Mouse (Mus musculus): Measurements from ENCODE around the gene Pf4. TPM values are rescaled to one million over a fixed set of nuclear protein-coding genes. Genes with fewer than 3 reads are reported as not detected.
A peak's percentile ranks its signal among the peaks of the same experiment; 100 is the strongest.

The Pf4 gene
- polyA plus RNA-seq, 1 experiment from 2014 or later: 55.9 TPM

GRCm38 (mm10) chr5:90777621-90778020, 5.4 kb downstream of the Pf4 start:
- Histone ChIP-seq H3K9me3 (ENCODE audit: control insufficient read depth, low read length) (no peaks in the 10 kb centered on the region), H3K36me3 (ENCODE audit: control insufficient read depth, insufficient read depth, low read length) (no peaks in the 10 kb centered on the region), H3K27ac (ENCODE audit: low read depth) (no peak overlapping the region), H3K4me1 (replicated peaks; ENCODE audit: control insufficient read depth, insufficient read depth, low read length) (no peaks in the 10 kb centered on the region), H3K4me3 (ENCODE audit: low read depth, low read length) (no peak overlapping the region), H3K4me2 (ENCODE audit: low read length) (no peak overlapping the region), H3K9ac (ENCODE audit: low read length) (no peak overlapping the region), H3K27me3 (replicated peaks; ENCODE audit: control insufficient read depth, insufficient read depth, low read length) (no peaks in the 10 kb centered on the region)
- 84% methylated on average over 10 of the region's 10 CpGs for WGBS
- ATAC-seq (replicated peaks; ENCODE audit: low FRiP score, low TSS enrichment, low read depth) (no peak), DNase-seq (ENCODE audit: low spot score) (no peak)

- H3K36me3 ChIP-seq (ENCODE audit: control insufficient read depth, insufficient read depth, low read length): no peaks in the 10 kb centered on the region
- no peak overlapping the region for H3K4me2 ChIP-seq (ENCODE audit: low read length)
- ATAC-seq (replicated peaks; ENCODE audit: low FRiP score, low TSS enrichment, low read depth): no peak
- H3K4me1 ChIP-seq (replicated peaks; ENCODE audit: control insufficient read depth, insufficient read depth, low read length): no peaks in the 10 kb centered on the region
- no peaks in the 10 kb centered on the region for H3K27me3 ChIP-seq (replicated peaks; ENCODE audit: control insufficient read depth, insufficient read depth, low read length)
- H3K9me3 ChIP-seq (ENCODE audit: control insufficient read depth, low read length): no peaks in the 10 kb centered on the region
- no peak overlapping the region for H3K9ac ChIP-seq (ENCODE audit: low read length)
- no peak overlapping the region for H3K27ac ChIP-seq (ENCODE audit: low read depth)
- DNase-seq (ENCODE audit: low spot score): no peak
- H3K4me3 ChIP-seq (ENCODE audit: low read depth, low read length): no peak overlapping the region
- 76% methylated on average over 6 of the region's 6 CpGs for WGBS
Observed at GRCm38 (mm10) chr5:90778856-90779255, 6.6 kb downstream of the Pf4 start.

DNA sequence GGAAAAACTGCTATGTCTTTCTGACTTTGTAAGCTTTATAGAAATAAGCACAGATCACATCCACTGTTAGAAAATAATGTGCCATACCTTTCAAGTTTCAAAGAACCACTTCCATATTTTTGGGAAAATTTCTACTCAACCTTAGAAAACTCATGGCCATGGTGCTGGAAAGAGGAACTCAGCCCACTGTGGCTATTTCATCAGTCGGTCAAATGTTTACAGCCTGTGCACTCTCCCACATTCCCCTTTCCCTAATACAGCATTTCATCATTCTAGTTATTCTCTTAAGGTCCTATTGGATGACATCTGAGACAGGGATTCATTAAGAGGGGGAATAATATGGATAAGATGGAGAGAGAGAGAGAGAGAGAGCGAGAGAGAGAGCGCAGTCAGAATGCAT, 11.5 kb downstream of the Pf4 start:
- ATAC-seq (replicated peaks; ENCODE audit: low FRiP score, low TSS enrichment, low read depth): no peak
- no peak for DNase-seq (ENCODE audit: low spot score)
- H3K4me3 ChIP-seq (ENCODE audit: low read depth, low read length): no peak overlapping the region
- H3K36me3 ChIP-seq (ENCODE audit: control insufficient read depth, insufficient read depth, low read length): no peaks in the 10 kb centered on the region
- no peak overlapping the region for H3K27ac ChIP-seq (ENCODE audit: low read depth)
- no peaks in the 10 kb centered on the region for H3K9me3 ChIP-seq (ENCODE audit: control insufficient read depth, low read length)
- H3K4me1 ChIP-seq (replicated peaks; ENCODE audit: control insufficient read depth, insufficient read depth, low read length): no peaks in the 10 kb centered on the region
- 79% methylated on average over 3 of the region's 3 CpGs for WGBS
- H3K4me2 ChIP-seq (ENCODE audit: low read length): no peak overlapping the region
- no peak overlapping the region for H3K9ac ChIP-seq (ENCODE audit: low read length)
- H3K27me3 ChIP-seq (replicated peaks; ENCODE audit: control insufficient read depth, insufficient read depth, low read length): no peaks in the 10 kb centered on the region

DNA sequence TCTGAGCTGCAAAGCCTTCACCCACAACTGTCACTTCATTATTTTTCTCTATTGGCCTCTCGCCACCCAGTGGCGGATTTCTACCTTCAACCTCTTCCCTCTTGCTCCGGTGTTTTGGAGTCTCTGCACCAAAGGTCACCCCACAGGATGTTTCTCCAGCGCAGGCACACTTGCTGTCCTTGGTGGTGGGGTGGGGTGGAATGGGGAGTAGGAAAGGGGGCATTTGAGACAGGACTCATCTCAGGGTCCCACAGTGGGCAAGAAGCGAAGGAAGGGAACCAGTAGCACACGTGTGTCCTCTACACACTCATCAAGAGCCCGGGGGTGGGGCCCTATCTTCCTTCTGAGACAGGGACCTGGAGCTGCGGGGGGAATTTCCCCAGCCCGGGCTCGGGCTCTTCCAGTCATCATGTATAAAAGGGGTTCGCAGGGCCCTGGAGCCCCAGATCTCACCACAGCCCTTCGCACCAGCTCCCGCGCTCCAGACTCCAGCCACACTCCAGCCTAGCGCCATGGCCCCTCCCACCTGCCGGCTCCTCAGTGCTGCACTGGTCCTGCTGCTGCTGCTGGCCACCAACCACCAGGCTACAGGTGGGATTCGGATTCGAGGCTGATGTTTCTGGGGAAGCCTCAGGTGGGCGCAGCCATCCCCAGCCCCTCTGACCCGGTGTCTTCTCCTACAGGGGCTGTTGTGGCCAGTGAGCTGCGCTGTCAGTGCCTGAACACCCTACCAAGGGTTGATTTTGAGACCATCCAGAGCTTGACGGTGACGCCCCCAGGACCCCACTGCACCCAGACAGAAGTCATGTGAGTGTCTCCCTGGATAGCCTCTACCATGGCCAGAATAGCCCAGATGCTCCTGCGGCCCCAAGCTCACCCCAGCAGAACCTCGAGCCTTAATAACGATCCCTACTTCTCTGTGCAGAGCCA, 13.7 kb downstream of the Pf4 start, which contains the start of gene Cxcl3:
Cxcl3 (plus strand) TSS at position 445 of the 930 bp plus-strand sequence.
- Histone ChIP-seq H3K4me2 (ENCODE audit: low read length) (peak within 1 kb of the TSS; percentile 58), H3K4me1 (replicated peaks; ENCODE audit: control insufficient read depth, insufficient read depth, low read length) (no peaks in the 10 kb centered on the region), H3K9ac (ENCODE audit: low read length) (no peak within 1 kb of the TSS), H3K27ac (ENCODE audit: low read depth) (no peak within 1 kb of the TSS), H3K9me3 (ENCODE audit: control insufficient read depth, low read length) (no peaks in the 10 kb centered on the region), H3K27me3 (replicated peaks; ENCODE audit: control insufficient read depth, insufficient read depth, low read length) (no peaks in the 10 kb centered on the region), H3K36me3 (ENCODE audit: control insufficient read depth, insufficient read depth, low read length) (no peaks in the 10 kb centered on the region), H3K4me3 (ENCODE audit: low read depth, low read length) (peak within 1 kb of the TSS; percentile 21)
- peak; percentile 88 for ATAC-seq (replicated peaks; ENCODE audit: low FRiP score, low TSS enrichment, low read depth)
- 20% methylated on average over 24 of the region's 26 CpGs for WGBS
- peak; percentile 70 for DNase-seq (ENCODE audit: low spot score)

DNA sequence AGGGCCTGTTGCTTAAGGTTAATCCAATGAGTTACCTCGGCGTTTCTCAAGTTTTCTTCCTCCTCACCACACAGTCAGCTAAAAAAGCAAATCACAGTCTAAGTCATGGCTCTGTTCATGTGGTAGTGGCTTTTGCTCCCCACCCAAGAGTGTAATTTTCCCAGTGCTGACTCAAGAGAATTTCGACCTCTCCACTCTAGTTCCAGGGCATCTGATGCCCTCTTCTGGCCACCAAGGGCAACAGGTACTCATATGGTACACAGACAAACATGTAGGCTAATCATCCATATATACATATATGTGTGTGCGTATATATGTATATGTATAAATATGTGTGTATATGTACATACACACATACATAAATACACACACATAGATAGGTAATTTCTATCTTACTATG, 15.9 kb downstream of the Pf4 start:
- Histone ChIP-seq H3K9ac (ENCODE audit: low read length) (no peak overlapping the region), H3K4me3 (ENCODE audit: low read depth, low read length) (no peak overlapping the region), H3K27me3 (replicated peaks; ENCODE audit: control insufficient read depth, insufficient read depth, low read length) (no peaks in the 10 kb centered on the region), H3K4me2 (ENCODE audit: low read length) (no peak overlapping the region), H3K4me1 (replicated peaks; ENCODE audit: control insufficient read depth, insufficient read depth, low read length) (no peaks in the 10 kb centered on the region), H3K36me3 (ENCODE audit: control insufficient read depth, insufficient read depth, low read length) (no peaks in the 10 kb centered on the region), H3K9me3 (ENCODE audit: control insufficient read depth, low read length) (no peaks in the 10 kb centered on the region), H3K27ac (ENCODE audit: low read depth) (no peak overlapping the region)
- no peak for DNase-seq (ENCODE audit: low spot score)
- no peak for ATAC-seq (replicated peaks; ENCODE audit: low FRiP score, low TSS enrichment, low read depth)
- 82% methylated on average over 4 of the region's 4 CpGs for WGBS

DNA sequence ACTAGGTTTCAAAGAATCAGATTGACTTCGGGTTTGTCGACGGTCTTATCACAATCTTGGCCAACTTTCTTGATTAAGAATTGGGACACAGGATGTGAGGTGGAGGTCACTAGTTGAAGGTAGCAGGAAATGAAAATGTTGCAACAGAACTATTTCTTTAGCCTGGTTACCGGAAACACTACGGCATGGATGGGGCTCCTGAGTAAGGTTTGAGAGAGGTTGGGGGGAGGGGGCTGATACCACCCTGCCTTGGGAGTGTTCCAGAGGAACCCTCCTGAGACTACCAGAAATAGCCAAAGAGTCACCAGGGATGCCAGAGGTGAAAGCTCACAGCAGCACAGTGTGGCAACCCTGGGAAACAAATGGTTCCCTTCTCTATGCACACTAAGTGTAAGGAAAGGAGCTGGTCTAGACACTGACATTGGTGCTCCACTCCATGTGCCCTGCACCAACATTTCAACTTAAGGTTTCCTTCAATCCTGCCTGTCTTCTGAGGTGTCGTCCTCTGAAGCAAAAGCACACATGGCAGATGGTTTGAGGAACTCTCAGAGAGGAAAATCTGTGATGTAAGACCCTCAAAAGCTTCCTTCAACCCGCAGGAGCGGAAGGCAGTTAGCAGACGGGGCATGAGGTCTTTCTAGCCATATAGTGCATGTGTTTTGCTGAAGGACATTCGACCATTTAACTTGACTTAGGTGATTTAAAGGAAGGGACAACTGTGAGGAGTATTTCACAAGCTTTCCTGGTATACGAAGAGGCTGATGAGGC, 17.3 kb downstream of the Pf4 start:
- no peak for ATAC-seq (replicated peaks; ENCODE audit: low FRiP score, low TSS enrichment, low read depth)
- H3K9me3 ChIP-seq (ENCODE audit: control insufficient read depth, low read length): no peaks in the 10 kb centered on the region
- H3K4me3 ChIP-seq (ENCODE audit: low read depth, low read length): no peak overlapping the region
- no peak overlapping the region for H3K9ac ChIP-seq (ENCODE audit: low read length)
- DNase-seq (ENCODE audit: low spot score): no peak
- H3K36me3 ChIP-seq (ENCODE audit: control insufficient read depth, insufficient read depth, low read length): no peaks in the 10 kb centered on the region
- H3K4me1 ChIP-seq (replicated peaks; ENCODE audit: control insufficient read depth, insufficient read depth, low read length): no peaks in the 10 kb centered on the region
- no peaks in the 10 kb centered on the region for H3K27me3 ChIP-seq (replicated peaks; ENCODE audit: control insufficient read depth, insufficient read depth, low read length)
- WGBS: 69% methylated on average over 11 of the region's 11 CpGs
- no peak overlapping the region for H3K4me2 ChIP-seq (ENCODE audit: low read length)
- H3K27ac ChIP-seq (ENCODE audit: low read depth): no peak overlapping the region

DNA sequence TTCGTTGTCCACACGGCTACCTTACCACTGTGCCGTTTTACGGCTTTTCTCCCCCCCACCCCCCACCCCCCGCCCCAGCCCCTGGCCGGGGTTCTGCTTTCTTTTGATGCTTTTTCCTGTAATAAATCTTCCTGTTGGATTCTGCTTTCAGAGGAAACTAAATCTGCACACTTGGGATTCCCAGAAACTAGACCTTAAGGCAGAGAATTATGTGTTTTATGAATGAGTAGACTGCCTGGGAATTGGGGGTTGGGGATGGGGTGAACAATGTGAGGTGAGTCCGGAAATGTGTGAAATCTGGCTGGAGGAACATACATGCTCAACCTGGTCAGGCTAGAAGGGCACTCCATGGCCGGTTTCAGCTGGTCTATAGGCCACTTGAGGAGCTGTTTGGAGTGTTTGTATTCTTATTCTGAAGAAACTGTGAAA, 17.9 kb downstream of the Pf4 start:
- 36% methylated on average over 8 of the region's 8 CpGs for WGBS
- Histone ChIP-seq H3K27me3 (replicated peaks; ENCODE audit: control insufficient read depth, insufficient read depth, low read length) (no peaks in the 10 kb centered on the region), H3K4me3 (ENCODE audit: low read depth, low read length) (no peak overlapping the region), H3K4me1 (replicated peaks; ENCODE audit: control insufficient read depth, insufficient read depth, low read length) (no peaks in the 10 kb centered on the region), H3K36me3 (ENCODE audit: control insufficient read depth, insufficient read depth, low read length) (no peaks in the 10 kb centered on the region), H3K4me2 (ENCODE audit: low read length) (no peak overlapping the region), H3K9ac (ENCODE audit: low read length) (no peak overlapping the region), H3K27ac (ENCODE audit: low read depth) (no peak overlapping the region), H3K9me3 (ENCODE audit: control insufficient read depth, low read length) (no peaks in the 10 kb centered on the region)
- ATAC-seq (replicated peaks; ENCODE audit: low FRiP score, low TSS enrichment, low read depth) (no peak), DNase-seq (ENCODE audit: low spot score) (no peak)

DNA sequence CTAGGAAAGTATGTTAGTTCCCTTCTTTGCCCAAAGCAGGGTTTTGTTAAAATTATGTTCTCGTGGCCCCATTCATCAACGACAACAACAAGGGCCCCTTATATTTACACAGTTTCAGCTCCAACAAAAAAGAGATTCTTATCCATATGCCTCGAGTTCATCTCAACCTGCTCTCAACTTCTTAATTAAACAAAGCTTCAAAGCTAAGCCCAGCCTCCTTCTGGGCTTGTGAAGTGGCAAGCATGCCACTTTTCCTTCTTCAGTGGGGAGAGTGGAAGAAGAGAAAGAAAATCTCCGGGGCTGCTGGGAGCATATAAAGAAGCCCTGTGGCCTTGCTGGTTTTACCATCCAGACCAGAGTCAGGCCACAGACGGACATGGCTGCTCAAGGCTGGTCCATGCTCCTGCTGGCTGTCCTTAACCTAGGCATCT, 22.0 kb downstream of the Pf4 start, which contains the start of gene Cxcl15:
Cxcl15 (plus strand) TSS at position 340 of the 431 bp plus-strand sequence.
- Histone ChIP-seq H3K27me3 (replicated peaks; ENCODE audit: control insufficient read depth, insufficient read depth, low read length) (no peaks in the 10 kb centered on the region), H3K9me3 (ENCODE audit: control insufficient read depth, low read length) (no peaks in the 10 kb centered on the region), H3K27ac (ENCODE audit: low read depth) (no peak within 1 kb of the TSS), H3K36me3 (ENCODE audit: control insufficient read depth, insufficient read depth, low read length) (no peaks in the 10 kb centered on the region), H3K4me1 (replicated peaks; ENCODE audit: control insufficient read depth, insufficient read depth, low read length) (no peaks in the 10 kb centered on the region), H3K9ac (ENCODE audit: low read length) (no peak within 1 kb of the TSS), H3K4me2 (ENCODE audit: low read length) (no peak within 1 kb of the TSS), H3K4me3 (ENCODE audit: low read depth, low read length) (no peak within 1 kb of the TSS)
- DNase-seq (ENCODE audit: low spot score): no peak
- WGBS: 52% methylated on average over 5 of the region's 5 CpGs
- no peak for ATAC-seq (replicated peaks; ENCODE audit: low FRiP score, low TSS enrichment, low read depth)
